Mouse (Mus musculus) bone marrow macrophage, adult 2 months (primary cell): ENCODE results near the gene Exoc3l2.

Experiments used
- CTCF ChIP-seq: IDR thresholded peaks from 2 replicates; pipeline ENCODE4 v1.5.1; 2012; ENCODE audit warnings: low read depth, mild to moderate bottlenecking, low read length, moderate library complexity
- POLR2A ChIP-seq: IDR thresholded peaks from 2 replicates; pipeline ENCODE4 v1.6.1; 2012; ENCODE audit warnings: mild to moderate bottlenecking, low read depth, low read length, borderline replicate concordance

DNA sequence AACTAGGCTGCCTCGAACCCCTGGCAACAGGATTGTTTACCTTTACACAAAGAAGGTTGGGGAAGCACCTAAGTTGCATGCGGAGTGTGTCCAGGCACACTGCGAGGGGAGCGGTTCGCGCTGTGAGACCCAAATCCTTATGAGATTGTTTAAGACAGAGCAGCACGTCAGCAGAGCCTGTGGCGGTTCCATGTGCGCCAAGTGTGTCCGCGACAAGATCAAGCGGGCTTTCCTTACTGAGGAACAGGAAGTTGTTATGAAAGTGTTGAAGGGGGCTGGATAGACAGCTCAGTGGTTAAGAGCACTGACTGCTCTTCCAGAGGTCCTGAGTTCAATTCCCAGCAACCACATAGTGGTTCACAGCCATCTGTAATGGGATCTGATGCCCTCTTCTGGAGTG is 5.1 kb downstream of the Exoc3l2 start:
- TF ChIP-seq POLR2A (no peak), CTCF (no peak)
